Mouse (Mus musculus) duodenum, adult 2 months (tissue): Measurements from ENCODE around the gene Pcp4. TPM values are rescaled to one million over a fixed set of nuclear protein-coding genes. Genes with fewer than 3 reads are reported as not detected.

Experiments used
- polyA plus RNA-seq: library from polyadenylated mRNA; depleted of rRNA; stranded (reverse); fragments of >200 nt; gene quantifications from 2 replicates; pipeline ENCODE4 v1.2.3, GENCODE M21; 2012; ENCODE audit warnings: low replicate concordance; rRNA removed

Gene Pcp4
- not detected in 2 replicates for polyA plus RNA-seq

DNA sequence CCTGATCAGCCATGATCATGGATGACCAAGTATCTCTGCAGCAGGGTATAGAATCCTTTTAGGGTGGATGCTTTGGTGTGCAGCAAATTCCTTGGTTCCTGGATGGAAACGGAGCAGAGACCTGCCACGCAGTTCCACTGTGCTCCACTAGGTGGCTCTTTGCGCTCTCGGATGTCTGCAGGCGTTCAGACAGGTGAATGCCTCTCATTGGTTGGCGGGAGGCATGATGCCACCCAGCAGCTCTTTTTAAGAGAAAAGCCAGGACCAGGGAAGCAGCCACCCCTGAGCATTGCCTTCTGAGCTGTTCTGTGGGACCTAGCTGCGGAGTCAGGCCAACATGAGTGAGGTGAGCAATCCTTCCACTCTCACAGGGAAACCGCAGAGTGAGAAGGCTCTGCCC is at the start of gene Pcp4:
TSS of gene Pcp4 (plus strand) at position 162 of the 400 bp plus-strand sequence.

DNA sequence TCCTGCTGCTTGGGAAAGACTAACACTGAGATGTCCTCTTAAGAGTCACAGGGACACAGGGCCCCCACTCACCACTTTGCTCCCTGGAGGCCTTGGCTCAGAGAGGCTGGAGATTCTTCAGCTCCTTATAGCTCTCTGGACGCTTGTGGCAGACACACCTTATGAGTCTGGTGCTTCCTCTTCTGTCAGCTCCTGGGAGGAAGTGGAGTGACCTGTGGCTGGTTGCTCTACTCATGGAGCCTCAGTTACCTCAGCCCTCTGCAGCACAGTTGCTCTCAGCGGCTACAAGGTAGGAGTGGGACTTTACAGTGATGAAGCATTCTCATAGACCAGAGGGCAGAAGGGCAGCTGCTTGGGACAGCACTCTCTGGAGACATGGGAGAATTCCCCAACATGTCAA is 23.9 kb upstream of the Pcp4 start, which contains the start of gene Itgb2l:
TSS of gene Itgb2l (minus strand) at position 152 of the 400 bp plus-strand sequence.

Other genes starting within 250 kb of the Pcp4 start
- 0.28 and 1.1 TPM in 2 replicates for gene B3galt5, start 231.8 kb upstream of the Pcp4 start, polyA plus RNA-seq
- gene Itgb2l, start 24.0 kb upstream of the Pcp4 start, polyA plus RNA-seq = 0.05 TPM in 1 of 2 replicates, not detected in the other